Mouse (Mus musculus): ENCODE measurements at regions not wholly inside any gene's neighbourhood (a gene's known extent, or its start where the extent isn't known, plus 50 kb on each side); places are given as distances from the start of the nearest gene placed in this dataset.
"Not testable (repeated sequence)": the region's sequence is repeated elsewhere in the genome, so short reads cannot be mapped to it uniquely, and the experiment has no call there.

DNA sequence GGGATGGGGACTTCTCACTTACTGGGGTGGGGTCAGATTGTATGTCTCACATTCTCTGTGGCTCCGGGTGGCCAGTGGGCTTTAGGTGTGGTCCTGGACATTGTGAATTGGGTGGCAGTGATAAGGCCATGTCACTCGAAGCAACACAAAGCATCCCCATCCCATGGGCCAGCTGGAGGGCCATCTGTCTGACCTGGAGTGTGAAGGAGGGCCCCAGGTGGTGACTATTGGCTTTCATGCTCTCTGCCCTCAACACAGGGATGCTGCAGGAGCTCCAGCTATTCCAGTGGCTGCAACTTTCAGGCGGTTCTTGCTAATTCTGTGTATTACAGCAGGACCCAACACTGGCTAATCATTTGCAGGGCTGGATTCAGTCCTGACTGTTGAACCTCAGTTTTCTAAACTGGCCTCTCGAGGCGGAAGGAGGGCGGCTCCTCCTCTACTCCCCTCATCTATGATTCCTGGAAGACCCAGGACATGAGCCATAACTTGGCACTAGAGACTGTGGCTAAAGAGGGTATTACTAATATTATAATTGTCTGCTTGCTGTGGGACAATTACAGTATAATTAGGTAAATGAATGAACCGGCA lies 64.1 kb downstream of the 9530068E07Rik start:
- no peak overlapping the region for H3K4me2 ChIP-seq (ENCODE audit: low read length)
- WGBS: 42% methylated on average over 7 of the region's 7 CpGs
- H3K27me3 ChIP-seq (replicated peaks; ENCODE audit: control insufficient read depth, insufficient read depth, low read length): no peaks in the 10 kb centered on the region
- no peaks in the 10 kb centered on the region for H3K9me3 ChIP-seq (ENCODE audit: control insufficient read depth, low read length)
- H3K9ac ChIP-seq (ENCODE audit: low read depth, low read length): no peak overlapping the region
- H3K4me3 ChIP-seq (ENCODE audit: low read length): no peak overlapping the region
- no peaks in the 10 kb centered on the region for H3K36me3 ChIP-seq (ENCODE audit: control insufficient read depth, insufficient read depth, low read length)
- peak; percentile 34; the same call in 1 of the 2 replicates for ATAC-seq
- H3K27ac ChIP-seq (ENCODE audit: low read depth, low read length): no peak overlapping the region
- no peaks in the 10 kb centered on the region for H3K4me1 ChIP-seq (ENCODE audit: control insufficient read depth, insufficient read depth, low read depth, low read length)

DNA sequence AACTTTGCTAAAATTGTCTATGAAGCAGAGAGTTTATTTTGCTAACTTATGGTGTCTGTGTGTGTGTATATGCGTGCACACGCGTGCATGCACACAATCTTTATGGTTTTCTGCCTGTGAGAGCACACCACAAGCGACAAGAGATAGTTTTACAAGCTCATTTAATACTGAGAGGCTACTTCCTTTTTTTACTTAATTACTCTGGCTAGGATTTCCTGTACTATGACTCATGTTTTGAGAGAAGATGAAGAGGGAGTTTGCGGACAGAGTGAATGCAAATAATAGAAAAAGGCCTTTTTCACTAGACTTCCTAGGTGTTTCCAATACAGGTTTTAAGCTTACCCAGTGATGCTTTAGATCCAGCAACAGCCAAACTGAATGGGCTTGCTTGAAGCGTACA lies 74.9 kb downstream of the 9530068E07Rik start:
- H3K4me1 ChIP-seq (ENCODE audit: control insufficient read depth, insufficient read depth, low read depth, low read length); H3K27ac ChIP-seq (ENCODE audit: low read depth, low read length); H3K9me3 ChIP-seq (ENCODE audit: control insufficient read depth, low read length); H3K4me3 ChIP-seq (ENCODE audit: low read length); ATAC-seq; H3K4me2 ChIP-seq (ENCODE audit: low read length); H3K27me3 ChIP-seq (replicated peaks; ENCODE audit: control insufficient read depth, insufficient read depth, low read length); H3K36me3 ChIP-seq (ENCODE audit: control insufficient read depth, insufficient read depth, low read length); H3K9ac ChIP-seq (ENCODE audit: low read depth, low read length): not testable (repeated sequence)
- 87% methylated on average over 6 of the region's 6 CpGs for WGBS

DNA sequence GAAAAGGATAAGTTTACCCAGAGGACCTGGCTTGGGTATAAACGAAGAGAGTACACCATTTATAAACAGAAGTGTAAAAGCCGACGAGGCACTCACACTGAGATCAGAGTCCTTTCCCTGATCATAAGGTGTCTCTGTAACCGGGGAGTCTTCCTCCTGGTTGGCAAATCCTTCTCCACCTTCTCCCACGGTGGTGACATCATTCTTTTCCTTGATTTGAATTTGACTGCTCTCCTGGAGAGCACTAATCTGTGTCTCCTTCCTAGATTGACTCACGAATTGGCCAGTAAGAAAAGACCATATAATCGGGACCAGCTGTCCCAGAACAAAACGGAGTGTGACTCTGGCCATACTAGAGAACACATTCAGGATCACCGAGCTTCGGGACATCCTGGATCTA lies 83.9 kb downstream of the 9530068E07Rik start:
- ATAC-seq; H3K27ac ChIP-seq (ENCODE audit: low read depth, low read length); H3K4me2 ChIP-seq (ENCODE audit: low read length); H3K4me3 ChIP-seq (ENCODE audit: low read length); H3K4me1 ChIP-seq (ENCODE audit: control insufficient read depth, insufficient read depth, low read depth, low read length); H3K27me3 ChIP-seq (replicated peaks; ENCODE audit: control insufficient read depth, insufficient read depth, low read length); H3K9me3 ChIP-seq (ENCODE audit: control insufficient read depth, low read length); H3K9ac ChIP-seq (ENCODE audit: low read depth, low read length); H3K36me3 ChIP-seq (ENCODE audit: control insufficient read depth, insufficient read depth, low read length): not testable (repeated sequence)
- WGBS: 76% methylated on average over 10 of the region's 10 CpGs

DNA sequence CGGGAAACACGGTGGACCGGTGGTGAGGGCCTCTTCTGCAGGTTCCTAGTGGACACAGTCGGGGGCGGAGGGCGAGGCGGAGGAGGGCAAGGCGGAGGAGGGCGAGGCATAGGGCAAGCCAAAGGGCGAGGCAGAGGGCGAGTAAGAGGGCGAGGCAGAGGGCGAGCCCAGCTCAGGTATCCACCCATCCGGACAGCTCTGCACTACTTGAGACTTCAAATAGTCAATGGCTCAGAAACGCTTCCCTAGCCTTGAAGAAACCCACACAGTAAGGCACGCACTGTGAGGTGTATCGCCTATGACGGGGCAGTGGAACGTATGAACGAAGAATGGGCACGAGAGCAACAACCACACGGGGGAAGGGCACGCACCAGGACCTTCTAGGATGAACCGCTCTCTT lies 84.5 kb downstream of the 9530068E07Rik start:
- 93% methylated on average over 24 of the region's 24 CpGs for WGBS
- not testable (repeated sequence) for H3K9ac ChIP-seq (ENCODE audit: low read depth, low read length); ATAC-seq; H3K4me3 ChIP-seq (ENCODE audit: low read length); H3K9me3 ChIP-seq (ENCODE audit: control insufficient read depth, low read length); H3K27ac ChIP-seq (ENCODE audit: low read depth, low read length); H3K4me2 ChIP-seq (ENCODE audit: low read length); H3K27me3 ChIP-seq (replicated peaks; ENCODE audit: control insufficient read depth, insufficient read depth, low read length); H3K4me1 ChIP-seq (ENCODE audit: control insufficient read depth, insufficient read depth, low read depth, low read length); H3K36me3 ChIP-seq (ENCODE audit: control insufficient read depth, insufficient read depth, low read length)

DNA sequence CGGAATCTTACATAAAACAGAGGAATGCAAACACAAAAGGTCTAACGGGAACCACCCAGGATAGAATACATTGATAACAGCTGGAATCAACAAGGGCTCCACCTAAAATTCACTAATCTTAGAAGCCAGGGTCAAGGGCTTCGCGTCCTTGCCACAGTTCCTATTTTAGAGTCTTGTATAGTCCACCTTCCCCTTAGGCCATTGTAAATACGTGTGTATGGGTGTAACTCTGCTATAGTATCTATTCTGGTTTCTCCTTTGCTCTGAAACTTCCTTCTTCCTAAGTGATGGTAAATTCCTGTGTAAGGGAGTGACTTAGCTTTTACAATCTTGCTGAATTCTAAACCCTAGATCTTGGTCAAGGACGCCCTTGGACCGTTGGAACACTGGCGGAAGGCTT lies 87.3 kb downstream of the 9530068E07Rik start:
- H3K4me3 ChIP-seq (ENCODE audit: low read length); H3K4me1 ChIP-seq (ENCODE audit: control insufficient read depth, insufficient read depth, low read depth, low read length); H3K9me3 ChIP-seq (ENCODE audit: control insufficient read depth, low read length); H3K36me3 ChIP-seq (ENCODE audit: control insufficient read depth, insufficient read depth, low read length); ATAC-seq; H3K9ac ChIP-seq (ENCODE audit: low read depth, low read length); H3K27me3 ChIP-seq (replicated peaks; ENCODE audit: control insufficient read depth, insufficient read depth, low read length); H3K4me2 ChIP-seq (ENCODE audit: low read length); H3K27ac ChIP-seq (ENCODE audit: low read depth, low read length): not testable (repeated sequence)
- 94% methylated on average over 4 of the region's 8 CpGs for WGBS

DNA sequence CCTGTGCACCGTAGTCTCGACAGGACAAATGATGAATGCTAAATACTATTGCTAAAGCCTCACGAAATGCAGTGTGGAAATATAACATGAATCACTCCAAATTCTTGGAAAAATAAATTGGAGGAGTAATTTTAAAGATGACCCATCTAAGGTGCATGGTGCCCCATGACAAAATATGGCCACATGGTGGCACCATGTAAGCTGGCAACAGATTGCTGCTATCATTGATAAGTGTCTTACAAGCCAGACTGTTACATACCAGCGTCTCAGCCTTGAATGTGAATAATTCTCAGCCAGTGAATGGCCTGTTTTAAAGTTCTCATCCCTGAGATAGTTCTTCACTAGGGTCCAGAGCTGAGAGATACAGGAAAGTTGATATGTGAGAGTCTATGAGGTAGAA lies 92.3 kb downstream of the 9530068E07Rik start:
- H3K4me1 ChIP-seq (ENCODE audit: control insufficient read depth, insufficient read depth, low read depth, low read length); H3K27ac ChIP-seq (ENCODE audit: low read depth, low read length); H3K4me2 ChIP-seq (ENCODE audit: low read length); ATAC-seq; H3K4me3 ChIP-seq (ENCODE audit: low read length); H3K27me3 ChIP-seq (replicated peaks; ENCODE audit: control insufficient read depth, insufficient read depth, low read length); H3K36me3 ChIP-seq (ENCODE audit: control insufficient read depth, insufficient read depth, low read length); H3K9me3 ChIP-seq (ENCODE audit: control insufficient read depth, low read length); H3K9ac ChIP-seq (ENCODE audit: low read depth, low read length): not testable (repeated sequence)
- 63% methylated on average over 4 of the region's 4 CpGs for WGBS

DNA sequence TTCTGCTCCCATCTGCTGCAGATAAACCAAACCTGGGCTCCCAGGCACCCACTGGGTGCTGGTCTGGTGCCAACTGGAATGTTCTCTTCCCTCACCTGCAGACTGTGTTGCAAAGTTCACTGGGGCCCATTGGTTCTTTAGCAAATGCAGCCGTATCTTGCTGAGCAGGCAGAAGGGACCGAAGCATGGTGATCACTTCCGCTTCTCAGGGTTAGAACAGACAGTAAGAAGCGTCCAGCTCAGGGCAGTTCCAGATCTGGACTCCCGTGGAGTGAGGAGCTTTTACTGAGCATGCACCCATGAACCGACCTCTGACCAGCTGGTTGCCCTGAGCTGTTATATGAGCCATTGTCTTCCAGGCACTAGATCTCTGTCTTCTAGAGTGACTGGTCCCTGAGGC lies 97.1 kb downstream of the 9530068E07Rik start:
- H3K4me3 ChIP-seq (ENCODE audit: low read length): no peak overlapping the region
- no peak overlapping the region for H3K27ac ChIP-seq (ENCODE audit: low read depth, low read length)
- H3K27me3 ChIP-seq (replicated peaks; ENCODE audit: control insufficient read depth, insufficient read depth, low read length): no peaks in the 10 kb centered on the region
- WGBS: 80% methylated on average over 6 of the region's 6 CpGs
- 0 out of 2 replicates have a peak, but pooled peaks cover 2% of the 10 kb centered on the region for H3K9me3 ChIP-seq (ENCODE audit: control insufficient read depth, low read length)
- no peaks in the 10 kb centered on the region for H3K4me1 ChIP-seq (ENCODE audit: control insufficient read depth, insufficient read depth, low read depth, low read length)
- no peaks in the 10 kb centered on the region for H3K36me3 ChIP-seq (ENCODE audit: control insufficient read depth, insufficient read depth, low read length)
- ATAC-seq: no peak
- no peak overlapping the region for H3K4me2 ChIP-seq (ENCODE audit: low read length)
- H3K9ac ChIP-seq (ENCODE audit: low read depth, low read length): no peak overlapping the region

DNA sequence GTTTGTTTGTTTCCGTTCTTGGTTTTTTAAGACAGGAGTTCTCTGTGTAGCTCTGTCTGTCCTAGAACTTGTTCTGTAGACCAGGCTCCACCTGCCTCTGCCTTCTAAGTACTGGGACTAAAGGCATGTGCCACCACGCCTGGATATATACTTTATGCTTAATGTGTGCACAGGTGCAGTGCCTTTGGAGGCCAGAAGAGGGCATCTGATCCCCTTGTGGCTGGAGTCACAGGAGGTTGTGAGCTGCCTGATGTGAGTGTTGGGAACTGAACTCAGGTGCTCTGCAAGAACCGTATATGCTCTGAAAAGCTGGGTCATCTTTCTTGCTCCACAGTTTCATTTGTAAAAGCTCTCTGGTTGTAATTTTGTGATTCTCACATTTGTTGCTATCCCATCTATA lies 100.7 kb downstream of the 9530068E07Rik start:
- ATAC-seq: no peak
- Histone ChIP-seq H3K27me3 (replicated peaks; ENCODE audit: control insufficient read depth, insufficient read depth, low read length) (no peaks in the 10 kb centered on the region), H3K9ac (ENCODE audit: low read depth, low read length) (no peak overlapping the region), H3K4me2 (ENCODE audit: low read length) (no peak overlapping the region), H3K9me3 (ENCODE audit: control insufficient read depth, low read length) (0 out of 2 replicates have a peak, but pooled peaks cover 2% of the 10 kb centered on the region), H3K4me1 (ENCODE audit: control insufficient read depth, insufficient read depth, low read depth, low read length) (no peaks in the 10 kb centered on the region), H3K4me3 (ENCODE audit: low read length) (no peak overlapping the region), H3K27ac (ENCODE audit: low read depth, low read length) (no peak overlapping the region), H3K36me3 (ENCODE audit: control insufficient read depth, insufficient read depth, low read length) (no peaks in the 10 kb centered on the region)
- 95% methylated on average over 3 of the region's 3 CpGs for WGBS

DNA sequence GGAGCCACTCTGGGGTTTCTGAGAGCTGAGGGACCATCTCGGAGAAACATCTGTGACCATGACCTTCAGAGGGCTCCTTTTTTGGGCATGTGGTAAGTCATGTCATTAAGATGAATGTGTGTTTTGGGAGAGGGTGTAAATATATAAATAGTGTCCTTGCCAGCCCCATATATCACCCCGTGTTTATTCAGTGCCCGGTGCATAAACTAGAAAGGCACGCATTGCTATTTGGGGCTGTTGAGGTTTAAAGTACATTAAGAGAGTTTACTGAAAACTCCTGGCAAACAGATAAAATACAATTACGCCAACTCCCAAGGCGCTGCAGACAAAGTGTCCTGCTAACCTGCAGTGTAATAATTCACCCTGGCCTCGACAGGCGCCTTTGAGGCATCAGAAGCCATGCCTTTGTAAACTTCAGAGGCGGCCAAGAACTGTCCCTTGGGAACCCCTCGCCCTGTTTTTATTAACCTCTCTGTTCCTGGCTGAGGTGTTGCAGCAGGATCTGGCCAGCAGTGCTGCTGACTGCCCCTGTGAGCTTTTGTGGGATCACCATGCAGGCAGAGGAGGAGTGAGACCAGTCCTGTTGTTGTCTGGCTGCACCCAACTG lies 106.6 kb downstream of the 9530068E07Rik start:
- Histone ChIP-seq H3K27ac (ENCODE audit: low read depth, low read length) (no peak overlapping the region), H3K36me3 (ENCODE audit: control insufficient read depth, insufficient read depth, low read length) (no peaks in the 10 kb centered on the region), H3K4me2 (ENCODE audit: low read length) (no peak overlapping the region), H3K9me3 (ENCODE audit: control insufficient read depth, low read length) (no peaks in the 10 kb centered on the region), H3K9ac (ENCODE audit: low read depth, low read length) (no peak overlapping the region), H3K4me3 (ENCODE audit: low read length) (no peak overlapping the region), H3K27me3 (replicated peaks; ENCODE audit: control insufficient read depth, insufficient read depth, low read length) (no peaks in the 10 kb centered on the region), H3K4me1 (ENCODE audit: control insufficient read depth, insufficient read depth, low read depth, low read length) (peaks cover 3% of the 10 kb centered on the region)
- WGBS: 59% methylated on average over 10 of the region's 10 CpGs
- ATAC-seq: no peak
